Mouse (Mus musculus): ENCODE results near the gene Gm7173. TPM values are rescaled to one million over a fixed set of nuclear protein-coding genes. Genes with fewer than 3 reads are reported as not detected.

Gene Gm7173
- polyA plus RNA-seq (2015; fragmentation: Nextera tagmentation; extraction: Ambion mirVana), result 0.07 and 0.20 TPM in 2 replicates

GRCm38 (mm10) chrX:79516977-79517645 is at the start of gene Gm7173:
Gm7173 (minus strand) TSS chrX:79517285.
- no peaks in the 10 kb centered on the region for H3K27me3 ChIP-seq (replicated peaks; ENCODE audit: control insufficient read depth, insufficient read depth, low read length)
- no peaks in the 10 kb centered on the region for H3K36me3 ChIP-seq (ENCODE audit: control insufficient read depth, insufficient read depth, low read length)
- H3K4me1 ChIP-seq (ENCODE audit: control insufficient read depth, insufficient read depth, low read length), result no peaks in the 10 kb centered on the region
- no peak within 1 kb of the TSS; the same call in 1 of the 2 replicates for H3K9ac ChIP-seq (ENCODE audit: low read depth, low read length)
- no peak within 1 kb of the TSS for H3K27ac ChIP-seq (ENCODE audit: low read length)
- peak within 1 kb of the TSS; percentile 59 for H3K4me2 ChIP-seq (ENCODE audit: low read depth, low read length)
- peak within 1 kb of the TSS; percentile 46 for H3K4me3 ChIP-seq (ENCODE audit: low read length)
- H3K9me3 ChIP-seq (ENCODE audit: control insufficient read depth, low read length), result no peaks in the 10 kb centered on the region
- WGBS, result 21% methylated on average over 23 of the region's 23 CpGs
- peak; percentile 83 for ATAC-seq

GRCm38 (mm10) chrX:79517646-79518016 is 546 bp upstream of the Gm7173 start:
- H3K36me3 ChIP-seq (ENCODE audit: control insufficient read depth, insufficient read depth, low read length), result no peaks in the 10 kb centered on the region
- peak overlapping the region; percentile 46 for H3K4me3 ChIP-seq (ENCODE audit: low read length)
- H3K9me3 ChIP-seq (ENCODE audit: control insufficient read depth, low read length), result no peaks in the 10 kb centered on the region
- WGBS, result 69% methylated on average over 1 of the region's 1 CpGs
- H3K9ac ChIP-seq (ENCODE audit: low read depth, low read length), result no peak overlapping the region
- no peak overlapping the region for H3K27ac ChIP-seq (ENCODE audit: low read length)
- no peaks in the 10 kb centered on the region for H3K27me3 ChIP-seq (replicated peaks; ENCODE audit: control insufficient read depth, insufficient read depth, low read length)
- peak overlapping the region; percentile 59 for H3K4me2 ChIP-seq (ENCODE audit: low read depth, low read length)
- no peak for ATAC-seq
- no peaks in the 10 kb centered on the region for H3K4me1 ChIP-seq (ENCODE audit: control insufficient read depth, insufficient read depth, low read length)

- Histone ChIP-seq H3K4me1 (ENCODE audit: control insufficient read depth, insufficient read depth, low read length) (no peaks in the 10 kb centered on the region), H3K9me3 (ENCODE audit: control insufficient read depth, low read length) (no peaks in the 10 kb centered on the region), H3K36me3 (ENCODE audit: control insufficient read depth, insufficient read depth, low read length) (no peaks in the 10 kb centered on the region), H3K27ac (ENCODE audit: low read length) (no peak overlapping the region), H3K27me3 (replicated peaks; ENCODE audit: control insufficient read depth, insufficient read depth, low read length) (no peaks in the 10 kb centered on the region), H3K4me3 (ENCODE audit: low read length) (no peak overlapping the region), H3K9ac (ENCODE audit: low read depth, low read length) (no peak overlapping the region), H3K4me2 (ENCODE audit: low read depth, low read length) (no peak overlapping the region)
- no peak for ATAC-seq
Measured at GRCm38 (mm10) chrX:79316790-79317189, 200.3 kb downstream of the Gm7173 start.

Other genes with a start within 250 kb of the Gm7173 start
- not detected in 2 replicates for gene Mageb16, start 154.2 kb upstream of the Gm7173 start, polyA plus RNA-seq (2015; fragmentation: Nextera tagmentation; extraction: Ambion mirVana)

Data from intestine, embryonic 16.5 days (tissue).